ENCODE assay signal across 10 mouse cellular contexts in the genomic region with DNA sequence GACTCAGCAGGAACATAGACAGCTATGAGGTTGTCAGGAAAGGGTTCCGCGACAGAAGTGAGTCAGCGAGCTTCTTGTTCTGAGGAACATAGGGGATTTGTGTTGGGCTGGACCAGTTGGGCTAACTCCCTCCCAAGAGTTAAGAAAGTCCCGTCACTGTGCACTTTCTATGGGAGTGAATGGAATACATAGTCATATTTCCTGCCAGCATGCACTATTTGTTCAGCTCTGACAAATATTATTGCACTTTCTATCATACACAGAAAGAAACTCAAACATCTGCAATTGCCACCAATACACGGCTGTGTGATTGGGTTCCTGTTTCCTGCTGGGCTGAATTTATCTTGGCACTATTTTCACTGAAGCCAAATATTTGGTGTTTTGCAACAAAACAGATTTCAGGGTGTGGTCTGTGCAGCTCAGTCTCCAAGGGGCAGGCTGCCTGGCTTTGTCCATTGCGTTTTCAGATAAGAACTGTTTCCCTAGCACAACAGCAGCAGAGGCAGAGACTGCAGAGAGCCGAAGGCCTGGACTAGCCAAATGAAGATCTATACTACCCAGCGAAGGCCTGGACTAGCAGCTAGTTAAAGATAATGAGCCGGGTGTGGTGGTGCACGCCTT. TPM values are rescaled to one million over a fixed set of nuclear protein-coding genes. Genes with fewer than 3 reads are reported as not detected.
DNase-seq lines count a peak whose midpoint lies in the region; ATAC-seq and TF ChIP-seq lines count a peak whose summit lies in the region.
"Had no signal": no experiment of that assay in that cellular context is flagged by ENCODE, and none has a peak within 500 bp of the region (broad histone marks: within the 10 kb centered on the region; RNA-seq: fewer than 3 reads in every experiment).

No protein-coding gene starts in this region.

- no peak overlapping the region for H3K9ac ChIP-seq in heart, adult 2 months (ENCODE audit: low read depth, low read length)
- no peak overlapping the region for H3K9ac ChIP-seq in liver, embryonic 13.5 days
- H3K9ac ChIP-seq in stomach, embryonic 16.5 days (ENCODE audit: low read length): no peak overlapping the region
- H3K9ac ChIP-seq: limb, embryonic 15.5 days; neural tube, embryonic 12.5 days had no signal

- no peaks in the 10 kb centered on the region for H3K4me1 ChIP-seq in lung, adult 2 months (ENCODE audit: control insufficient read depth, insufficient read depth, low read length)
- H3K4me1 ChIP-seq in heart, adult 2 months (ENCODE audit: control insufficient read depth, insufficient read depth, low read length): peaks cover 3% of the 10 kb centered on the region; the same call in 1 of the 2 replicates
- peaks cover 11% of the 10 kb centered on the region for H3K4me1 ChIP-seq in liver, embryonic 13.5 days (replicated peaks)
- H3K4me1 ChIP-seq in stomach, embryonic 16.5 days (ENCODE audit: control insufficient read depth, insufficient read depth, low read length): no peaks in the 10 kb centered on the region
- H3K4me1 ChIP-seq in cerebellum, adult 2 months (ENCODE audit: control insufficient read depth, insufficient read depth, low read length): no peaks in the 10 kb centered on the region
- H3K4me1 ChIP-seq: limb, embryonic 15.5 days; neural tube, embryonic 12.5 days had no signal

- no peak overlapping the region for H3K4me3 ChIP-seq in lung, adult 2 months (replicated peaks; ENCODE audit: extremely low read depth, low read depth, low read length)
- H3K4me3 ChIP-seq in heart, adult 2 months: no peak overlapping the region
- H3K4me3 ChIP-seq in liver, embryonic 13.5 days (replicated peaks): no peak overlapping the region
- H3K4me3 ChIP-seq in stomach, embryonic 16.5 days (replicated peaks; ENCODE audit: low read length): no peak overlapping the region
- H3K4me3 ChIP-seq in cerebellum, adult 2 months (replicated peaks; ENCODE audit: insufficient read depth, low read depth, low read length): no peak overlapping the region
- H3K4me3 ChIP-seq: limb, embryonic 15.5 days; neural tube, embryonic 12.5 days had no signal

- no peak for TF ChIP-seq CTCF in lung, adult 2 months (IDR thresholded peaks at IDR 0.05; ENCODE audit: insufficient read depth, low read length)
- no peak for TF ChIP-seq CTCF in heart, adult 2 months (IDR thresholded peaks at IDR 0.05)
- no peak for TF ChIP-seq CTCF in cerebellum, adult 2 months (IDR thresholded peaks at IDR 0.05; ENCODE audit: borderline replicate concordance, insufficient read depth, low read depth, low read length)

- DNase-seq in lung, adult 18-20 months: peak; percentile 48 to 55
- no peak for DNase-seq in lung, adult 2 months
- peak; percentile 41 to 63 for DNase-seq in heart, adult 2 months
- peak; percentile 33 for DNase-seq in liver, embryonic 13.5 days
- DNase-seq in layer of hippocampus, adult 18-20 months (ENCODE audit: low spot score in 2 of 2): no peak
- DNase-seq in cerebellum, adult 2 months: no peak
- DNase-seq: cerebellum, adult 9-10 months had no signal

- H3K27me3 ChIP-seq in heart, adult 2 months (ENCODE audit: control insufficient read depth, insufficient read depth, low read length): no peaks in the 10 kb centered on the region
- H3K27me3 ChIP-seq in liver, embryonic 13.5 days: 0 out of 2 replicates have a peak, but pooled peaks cover 3% of the 10 kb centered on the region
- no peaks in the 10 kb centered on the region for H3K27me3 ChIP-seq in stomach, embryonic 16.5 days (ENCODE audit: control insufficient read depth, insufficient read depth, low read length)
- no peaks in the 10 kb centered on the region for H3K27me3 ChIP-seq in cerebellum, adult 2 months (ENCODE audit: control insufficient read depth, insufficient read depth, low read length)
- H3K27me3 ChIP-seq: neural tube, embryonic 12.5 days had no signal

- peak overlapping the region; percentile 57 for H3K27ac ChIP-seq in heart, adult 2 months
- H3K27ac ChIP-seq in liver, embryonic 13.5 days: no peak overlapping the region
- peak overlapping the region; percentile 68 for H3K27ac ChIP-seq in stomach, embryonic 16.5 days (ENCODE audit: low read length)
- no peak overlapping the region for H3K27ac ChIP-seq in cerebellum, adult 2 months (ENCODE audit: insufficient read depth, low read length)
- H3K27ac ChIP-seq: limb, embryonic 15.5 days; neural tube, embryonic 12.5 days had no signal

- intact Hi-C loops in heart, adult 2 months (cut with DNase I): no loop called here

- no peak for TF ChIP-seq POLR2A in lung, adult 2 months (IDR thresholded peaks at IDR 0.05; ENCODE audit: borderline replicate concordance, extremely low read depth, low read depth, low read length)
- TF ChIP-seq POLR2A in heart, adult 2 months (IDR thresholded peaks at IDR 0.05; ENCODE audit: insufficient read depth, low read depth, low read length): 0 out of 2 replicates have a peak, but pooled peaks have one; percentile 32
- TF ChIP-seq POLR2A in cerebellum, adult 2 months (IDR thresholded peaks at IDR 0.05; ENCODE audit: borderline replicate concordance, insufficient read depth, low read length): no peak

- H3K9me3 ChIP-seq in liver, embryonic 13.5 days (replicated peaks): 0 out of 2 replicates have a peak, but pooled peaks cover 5% of the 10 kb centered on the region
- H3K9me3 ChIP-seq in stomach, embryonic 16.5 days (replicated peaks; ENCODE audit: control insufficient read depth, low read length): 0 out of 2 replicates have a peak, but pooled peaks cover 3% of the 10 kb centered on the region
- H3K9me3 ChIP-seq: limb, embryonic 15.5 days; neural tube, embryonic 12.5 days had no signal

- no peaks in the 10 kb centered on the region for H3K36me3 ChIP-seq in heart, adult 2 months (ENCODE audit: control insufficient read depth, insufficient read depth, low read length)
- no peaks in the 10 kb centered on the region for H3K36me3 ChIP-seq in liver, embryonic 13.5 days
- no peaks in the 10 kb centered on the region for H3K36me3 ChIP-seq in stomach, embryonic 16.5 days (ENCODE audit: control insufficient read depth, insufficient read depth, low read length)
- H3K36me3 ChIP-seq: limb, embryonic 15.5 days; neural tube, embryonic 12.5 days had no signal

- 57% methylated on average over 10 of the region's 10 CpGs for WGBS in lung, adult 2 months
- 29% methylated on average over 10 of the region's 10 CpGs for whole genome bisulfite sequencing in heart, adult 2 months
- 40% methylated on average over 10 of the region's 10 CpGs for WGBS in liver, embryonic 13.5 days (ENCODE audit: insufficient replicate concordance)
- 67% methylated on average over 10 of the region's 10 CpGs for WGBS in stomach, embryonic 16.5 days
- WGBS in cerebellum, adult 2 months: 83% methylated on average over 10 of the region's 10 CpGs

- no peaks in the 10 kb centered on the region for H3K79me2 ChIP-seq in heart, adult 2 months (replicated peaks; ENCODE audit: control insufficient read depth, insufficient read depth, low read length)

- H3K4me2 ChIP-seq in liver, embryonic 13.5 days: no peak overlapping the region
- H3K4me2 ChIP-seq in stomach, embryonic 16.5 days (ENCODE audit: low read depth, low read length): no peak overlapping the region
- H3K4me2 ChIP-seq: limb, embryonic 15.5 days; neural tube, embryonic 12.5 days had no signal

- ATAC-seq in liver, embryonic 13.5 days (ENCODE audit: low read depth): peak; percentile 84
- ATAC-seq in stomach, embryonic 16.5 days (ENCODE audit: insufficient read depth, low FRiP score): peak; percentile 82

- TF ChIP-seq EP300 in heart, adult 2 months (IDR thresholded peaks at IDR 0.05; ENCODE audit: insufficient read depth, low read depth, low read length): no peak

RNA-seq across cellular contexts. Expression of a gene that starts 9.1 kb away (rescaled TPM):
- 45.6 and 57.0 TPM in 2 replicates for polyA plus RNA-seq in lung, adult 2 months (2012; rRNA removed)
- 100 to 1,000 TPM; 101 to 129 TPM for total RNA-seq in heart, adult 2 months (2021)
- 51.6 and 64.3 TPM in 2 replicates for polyA plus RNA-seq in heart, adult 2 months (2012; rRNA removed)
- polyA plus RNA-seq in liver, embryonic 13.5 days (2015; fragmentation: Nextera tagmentation; extraction: Ambion mirVana): 29.8 and 37.0 TPM in 2 replicates
- 101 and 105 TPM in 2 replicates for polyA plus RNA-seq in stomach, embryonic 16.5 days (2015; fragmentation: Nextera tagmentation; extraction: Ambion mirVana)
- 100 to 1,000 TPM; 197 to 218 TPM for total RNA-seq in layer of hippocampus, adult 18-20 months (2021)
- polyA plus RNA-seq in cerebellum, adult 2 months (2012; rRNA removed): 167 and 177 TPM in 2 replicates

RNA-seq across cellular contexts. Expression of a gene that starts 10.3 kb away (rescaled TPM):
- 5.6 and 10.3 TPM in 2 replicates for polyA plus RNA-seq in lung, adult 2 months (2012; rRNA removed)
- 10 to 100 TPM; 18.4 to 21.7 TPM for total RNA-seq in heart, adult 2 months (2021)
- 10.2 and 17.8 TPM in 2 replicates for polyA plus RNA-seq in heart, adult 2 months (2012; rRNA removed)
- polyA plus RNA-seq in liver, embryonic 13.5 days (2015; fragmentation: Nextera tagmentation; extraction: Ambion mirVana): 6.2 and 7.6 TPM in 2 replicates
- 18.9 and 19.4 TPM in 2 replicates for polyA plus RNA-seq in stomach, embryonic 16.5 days (2015; fragmentation: Nextera tagmentation; extraction: Ambion mirVana)
- 10 to 100 TPM; 18.2 to 18.9 TPM for total RNA-seq in layer of hippocampus, adult 18-20 months (2021)
- polyA plus RNA-seq in cerebellum, adult 2 months (2012; rRNA removed): 25.8 and 27.2 TPM in 2 replicates

RNA-seq across cellular contexts. Expression of a gene that starts 39.6 kb away (rescaled TPM):
- polyA plus RNA-seq in lung, adult 2 months (2012; rRNA removed): 0.08 and 0.10 TPM in 2 replicates
- not detected for total RNA-seq in heart, adult 2 months (2021)
- polyA plus RNA-seq in heart, adult 2 months (2012; rRNA removed): 1.4 and 2.1 TPM in 2 replicates
- polyA plus RNA-seq in liver, embryonic 13.5 days (2015; fragmentation: Nextera tagmentation; extraction: Ambion mirVana): not detected in 2 replicates
- 0.05 and 0.10 TPM in 2 replicates for polyA plus RNA-seq in stomach, embryonic 16.5 days (2015; fragmentation: Nextera tagmentation; extraction: Ambion mirVana)
- under 1 TPM; 0.17 to 0.33 TPM for total RNA-seq in layer of hippocampus, adult 18-20 months (2021)
- 0.24 and 0.33 TPM in 2 replicates for polyA plus RNA-seq in cerebellum, adult 2 months (2012; rRNA removed)

Comparison
In these comparisons a context has a peak if more than half of its experiments do, and no peak if none do; other contexts are left out.
1. DNase-seq: peak in lung, adult 18-20 months (2 of 2), heart, adult 2 months (2 of 2) and liver, embryonic 13.5 days (single experiment); none in lung, adult 2 months (single experiment), layer of hippocampus, adult 18-20 months (0 of 2) and cerebellum, adult 2 months (0 of 2).
2. H3K27ac ChIP-seq: peak in heart, adult 2 months (single experiment) and stomach, embryonic 16.5 days (single experiment); none in liver, embryonic 13.5 days (single experiment) and cerebellum, adult 2 months (single experiment).